Mouse (Mus musculus): ENCODE measurements around the gene Dytn.
"Not testable (repeated sequence)": the region's sequence is repeated elsewhere in the genome, so short reads cannot be mapped to it uniquely, and the experiment has no call there.

Dytn gene

GRCm38 (mm10) chr1:63686827-63687226 is at the start of gene Dytn:
Dytn (minus strand) TSS chr1:63686927.
- no peak for DNase-seq (ENCODE audit: inconsistent age in 2 of 2, low spot score in 1 of 2)

DNA sequence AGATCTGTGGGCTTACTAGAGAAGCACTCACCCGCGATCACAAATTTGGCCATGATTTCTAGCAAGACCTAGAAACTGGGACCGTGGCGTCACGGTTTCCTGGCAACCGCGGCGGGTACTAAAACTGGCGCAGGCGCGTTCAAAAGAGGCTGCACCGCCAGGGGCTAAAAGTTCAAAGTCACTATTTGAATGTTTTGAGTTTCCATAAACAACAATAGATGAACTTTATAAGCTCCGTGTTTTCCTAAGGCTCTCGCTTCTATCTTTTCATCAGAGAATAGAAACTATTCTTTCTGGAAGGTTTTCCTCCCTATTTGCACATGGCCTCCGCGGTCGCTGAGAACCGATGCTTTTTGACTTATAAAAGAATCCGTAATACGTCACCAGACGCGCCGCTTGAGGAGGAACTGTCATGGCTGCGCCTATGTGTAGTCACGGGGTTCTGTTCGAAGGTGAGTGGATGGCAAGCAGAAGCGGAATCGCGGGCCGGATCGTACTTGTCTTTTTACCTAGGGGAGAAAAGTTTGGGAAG is 43.6 kb upstream of the Dytn start, which contains the start of the genes Mdh1b and Fastkd2:
Gene Mdh1b, minus strand, starts transcription at position 79 of the 532 bp plus-strand sequence.
Gene Fastkd2, plus strand, starts transcription at position 375 of the 532 bp plus-strand sequence.
- peak; percentile 91 to 99 for DNase-seq (ENCODE audit: inconsistent age in 2 of 2, low spot score in 1 of 2)

DNA sequence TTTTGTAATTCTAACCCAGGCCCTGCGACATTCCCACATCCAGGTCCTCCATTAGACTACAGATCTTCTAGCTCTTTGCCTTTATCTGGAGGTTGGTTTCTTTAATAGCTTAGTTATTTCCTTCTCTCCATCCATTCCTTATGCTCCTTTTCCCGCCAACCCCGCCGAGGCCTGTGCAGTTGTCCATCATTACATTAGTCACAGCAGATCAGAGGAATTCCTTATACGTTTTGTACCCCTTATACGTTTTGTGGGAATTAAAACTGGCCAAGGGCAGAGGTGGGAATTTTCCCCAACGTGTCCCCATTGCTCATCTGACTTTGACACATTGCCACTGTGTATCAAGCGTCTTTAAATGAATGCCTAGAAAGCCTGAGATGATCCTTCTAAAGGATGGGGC is 43.1 kb upstream of the Dytn start:
- no peak for DNase-seq (ENCODE audit: inconsistent age in 2 of 2, low spot score in 1 of 2)

GRCm38 (mm10) chr1:63720161-63720560 is 33.4 kb upstream of the Dytn start:
- no peak for DNase-seq (ENCODE audit: inconsistent age in 2 of 2, low spot score in 1 of 2)

DNA sequence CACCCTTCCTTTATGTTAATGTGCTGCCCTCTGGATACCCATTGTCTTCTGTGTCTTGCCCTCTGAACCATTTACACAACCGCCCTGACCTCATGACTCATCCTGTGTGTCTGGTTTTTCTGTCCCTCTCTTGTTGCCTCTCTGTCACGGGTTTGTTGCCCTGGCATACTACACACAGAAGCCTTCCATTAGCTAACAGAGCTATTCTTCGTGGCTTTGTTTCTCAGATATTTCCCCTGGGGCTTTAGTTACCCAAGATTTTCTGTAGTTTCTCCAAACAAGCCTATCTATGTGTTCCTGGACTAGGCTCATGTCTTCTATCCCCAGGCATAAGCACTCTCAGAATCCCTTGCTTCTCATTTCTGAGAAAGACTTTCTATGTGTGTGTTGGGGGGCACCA is 22.1 kb upstream of the Dytn start:
- DNase-seq (ENCODE audit: inconsistent age in 2 of 2, low spot score in 1 of 2), result no peak

GRCm38 (mm10) chr1:63705733-63706132 is 19.0 kb upstream of the Dytn start:
- DNase-seq (ENCODE audit: inconsistent age in 2 of 2, low spot score in 1 of 2), result no peak

- no peak for DNase-seq (ENCODE audit: inconsistent age in 2 of 2, low spot score in 1 of 2)
Observed at GRCm38 (mm10) chr1:63696861-63697260, 10.1 kb upstream of the Dytn start.

DNA sequence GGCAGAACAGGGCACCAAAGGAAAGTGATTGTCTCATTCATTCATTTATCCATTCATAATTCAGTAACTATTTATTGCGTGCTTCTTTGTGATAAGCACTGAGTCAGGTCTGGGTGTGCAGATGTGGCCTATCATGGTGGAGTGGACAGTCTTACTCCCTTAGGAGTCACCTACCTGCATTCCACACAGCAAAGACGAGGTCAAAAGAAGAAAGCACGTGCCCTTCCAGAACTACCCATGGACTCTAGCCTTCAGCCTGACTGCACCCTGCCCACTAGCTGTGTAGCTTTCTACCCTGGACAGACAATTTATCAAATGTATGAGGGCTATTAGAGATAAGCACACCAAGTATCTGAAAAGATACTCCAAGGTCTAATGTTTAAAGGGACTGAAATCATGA is 10.8 kb downstream of the Dytn start:
- DNase-seq (ENCODE audit: inconsistent age in 2 of 2, low spot score in 1 of 2), result no peak

- DNase-seq (ENCODE audit: inconsistent age in 2 of 2, low spot score in 1 of 2), result peak in 1 of 2 experiments; percentile 66
Observed at GRCm38 (mm10) chr1:63668852-63669160, 17.9 kb downstream of the Dytn start.

DNA sequence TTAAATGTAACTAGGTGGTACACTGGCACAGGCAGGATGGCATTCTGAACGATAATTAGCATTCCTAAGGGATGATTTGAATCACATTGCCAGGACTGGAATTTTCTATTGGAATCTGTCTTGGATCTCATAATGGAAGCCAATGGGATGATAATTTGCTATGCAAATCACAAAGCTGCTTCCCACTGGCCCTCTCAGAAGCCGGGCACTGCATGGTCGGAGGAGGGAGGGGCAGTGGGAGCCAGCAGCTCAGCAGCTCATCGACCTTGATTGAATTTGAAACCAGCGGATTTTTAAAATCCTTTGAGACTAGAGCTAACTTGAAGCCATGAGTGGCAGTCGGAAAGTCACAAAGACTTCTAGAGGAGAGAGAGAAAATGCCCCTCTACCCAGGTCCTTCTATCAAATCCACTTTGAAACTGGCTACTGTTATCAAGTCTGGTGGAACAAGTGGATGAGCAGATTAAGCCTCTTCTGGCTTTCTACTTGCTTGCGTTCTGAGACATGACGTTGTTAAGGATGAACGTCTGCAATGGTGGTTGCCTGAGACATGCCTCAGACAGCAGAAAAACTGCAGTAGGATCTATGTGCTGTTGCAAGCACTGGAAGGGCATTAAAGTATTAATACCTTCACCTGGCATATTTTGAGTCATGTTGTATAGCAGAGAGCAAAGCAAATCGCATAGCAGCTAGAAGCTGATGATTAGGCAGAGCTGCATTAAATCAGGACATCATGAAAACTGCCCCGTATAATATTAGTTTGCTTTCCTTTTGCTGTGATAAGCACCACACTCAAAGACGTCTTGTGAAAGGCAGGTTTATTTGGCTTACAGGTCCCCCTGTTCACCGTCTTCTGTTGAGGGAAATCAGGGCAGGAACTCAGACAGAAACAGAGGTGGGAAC is 18.5 kb downstream of the Dytn start:
- peak in 1 of 2 experiments; percentile 31 for DNase-seq (ENCODE audit: inconsistent age in 2 of 2, low spot score in 1 of 2)

DNA sequence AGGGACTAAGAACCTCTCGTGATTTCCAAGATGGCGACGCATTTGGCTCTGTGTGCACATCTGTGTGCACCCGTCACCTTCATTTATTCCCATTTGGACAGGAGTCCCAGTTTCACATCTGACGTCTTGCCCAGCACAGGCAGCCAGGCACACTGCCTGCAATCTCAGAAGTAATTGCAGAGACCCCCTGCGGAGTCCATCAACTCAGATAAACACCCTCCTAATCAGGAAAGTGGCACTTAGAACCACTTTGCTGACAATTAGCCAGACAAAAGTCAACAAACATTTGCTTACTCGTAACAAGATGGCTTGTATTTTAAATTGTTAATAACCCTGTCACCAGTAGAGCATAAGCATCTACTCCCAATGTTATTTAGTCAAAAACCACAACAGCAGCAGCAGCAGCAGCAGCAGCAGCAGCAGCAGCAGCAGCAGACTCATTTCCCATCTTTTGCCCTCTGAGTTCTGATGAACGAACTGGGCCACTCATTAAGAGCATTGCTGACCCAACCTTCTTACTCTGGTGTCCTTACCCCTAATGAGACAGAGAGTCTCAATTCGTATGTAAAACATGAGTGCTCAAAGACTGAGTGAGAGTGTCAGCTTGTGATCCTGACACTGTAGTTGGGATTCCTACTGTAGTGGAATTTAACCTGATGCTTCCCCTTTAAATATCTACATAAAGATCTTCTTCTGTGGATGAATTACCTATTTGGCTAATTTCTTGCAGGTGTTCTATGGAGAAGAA is 19.4 kb downstream of the Dytn start:
- no peak for DNase-seq (ENCODE audit: inconsistent age in 2 of 2, low spot score in 1 of 2)

DNA sequence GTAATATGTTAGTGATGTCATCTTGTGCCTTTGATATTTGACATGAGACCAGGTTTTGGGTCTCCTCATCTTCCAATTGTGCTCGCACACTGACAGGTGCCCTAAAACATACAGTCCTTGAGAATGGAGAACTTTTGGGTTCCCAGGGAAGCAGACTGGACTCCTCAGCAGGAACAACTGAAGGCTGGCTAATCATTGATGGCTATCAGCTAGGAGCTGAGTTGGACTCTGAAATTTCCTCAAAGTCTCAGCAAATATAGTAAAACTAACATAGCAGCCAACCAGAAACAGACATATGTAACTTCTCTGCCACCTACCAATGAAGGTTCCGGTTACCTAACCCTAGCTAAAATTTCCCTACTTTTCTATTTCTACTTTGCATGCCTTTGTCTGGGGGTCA is 20.6 kb downstream of the Dytn start:
- no peak for DNase-seq (ENCODE audit: inconsistent age in 2 of 2, low spot score in 1 of 2)

DNA sequence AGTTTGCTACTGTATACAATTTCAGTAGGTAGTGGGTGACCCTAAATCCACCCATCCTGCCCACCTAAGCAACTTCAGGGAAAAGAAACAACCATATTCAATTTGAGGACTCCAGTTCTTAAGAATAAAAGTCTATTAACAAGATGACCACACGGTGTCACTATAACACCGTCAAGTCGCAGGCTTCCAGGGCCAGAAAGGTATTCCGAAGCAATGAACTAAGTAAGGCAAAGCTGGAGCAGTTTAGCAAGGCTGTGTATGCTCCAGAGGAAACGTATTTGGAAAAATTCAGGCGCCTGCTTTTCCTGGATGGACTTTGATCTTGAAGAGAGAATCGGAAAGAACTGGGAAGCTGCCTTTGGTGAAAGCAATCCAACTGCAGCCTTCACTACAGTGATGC is 27.1 kb downstream of the Dytn start:
- DNase-seq (ENCODE audit: inconsistent age in 2 of 2, low spot score in 1 of 2), result peak; percentile 15 to 73

DNA sequence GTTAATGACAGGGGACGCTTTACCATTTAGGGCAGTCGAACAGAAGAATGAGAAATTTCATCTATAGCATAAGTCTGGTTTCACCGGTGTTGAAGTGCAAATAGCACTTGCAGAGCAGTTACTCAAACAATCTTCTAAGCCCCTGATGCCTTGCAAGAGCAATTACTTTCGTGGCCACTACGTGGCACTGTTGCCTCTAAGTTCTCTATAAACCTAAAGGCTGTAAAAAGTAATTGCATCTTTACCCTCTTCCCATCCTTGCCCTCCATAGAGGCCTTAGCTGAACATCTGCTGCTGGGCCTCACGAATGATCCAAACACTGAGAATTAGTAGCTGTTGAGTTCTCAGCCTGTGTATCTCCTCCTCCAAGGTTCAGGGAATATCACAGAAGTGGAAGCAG is 28.7 kb downstream of the Dytn start:
- DNase-seq (ENCODE audit: inconsistent age in 2 of 2, low spot score in 1 of 2), result peak; percentile 17 to 74

DNA sequence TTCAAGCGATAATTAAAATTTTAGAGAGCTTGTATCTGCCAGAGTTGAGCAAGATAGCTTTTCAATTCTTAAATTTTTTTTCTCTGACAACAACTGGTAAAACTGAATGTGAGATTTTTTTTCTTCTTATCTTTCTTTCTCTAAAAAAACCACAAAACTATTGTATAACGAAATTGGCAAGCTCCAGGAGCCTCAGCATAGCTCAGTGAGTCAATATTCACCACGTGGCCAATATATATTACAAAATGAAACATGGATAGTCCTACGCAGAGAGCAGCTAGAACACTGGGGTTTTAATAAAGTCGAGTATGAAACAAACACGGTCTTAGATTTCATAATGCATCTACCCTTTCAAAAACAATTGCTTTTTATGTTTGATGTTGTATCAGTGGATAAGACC is 46.8 kb downstream of the Dytn start:
- no peak for DNase-seq (ENCODE audit: inconsistent age in 2 of 2, low spot score in 1 of 2)

DNA sequence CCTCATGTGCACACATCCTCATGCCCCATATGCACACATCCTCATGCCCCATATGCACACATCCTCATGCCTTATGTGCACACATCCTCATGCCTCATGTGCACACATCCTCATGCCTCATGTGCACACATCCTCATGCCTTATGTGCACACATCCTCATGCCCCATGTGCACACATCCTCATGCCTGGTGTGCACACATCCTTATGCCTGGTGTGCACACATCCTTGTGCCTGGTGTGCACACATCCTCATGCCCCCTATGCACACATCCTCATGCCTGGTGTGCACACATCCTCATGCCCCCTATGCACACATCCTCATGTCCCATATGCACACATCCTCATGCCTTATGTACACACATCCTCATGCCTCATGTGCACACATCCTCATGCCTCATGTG is 56.3 kb downstream of the Dytn start:
- DNase-seq (ENCODE audit: inconsistent age in 2 of 2, low spot score in 1 of 2), result not testable (repeated sequence)

DNA sequence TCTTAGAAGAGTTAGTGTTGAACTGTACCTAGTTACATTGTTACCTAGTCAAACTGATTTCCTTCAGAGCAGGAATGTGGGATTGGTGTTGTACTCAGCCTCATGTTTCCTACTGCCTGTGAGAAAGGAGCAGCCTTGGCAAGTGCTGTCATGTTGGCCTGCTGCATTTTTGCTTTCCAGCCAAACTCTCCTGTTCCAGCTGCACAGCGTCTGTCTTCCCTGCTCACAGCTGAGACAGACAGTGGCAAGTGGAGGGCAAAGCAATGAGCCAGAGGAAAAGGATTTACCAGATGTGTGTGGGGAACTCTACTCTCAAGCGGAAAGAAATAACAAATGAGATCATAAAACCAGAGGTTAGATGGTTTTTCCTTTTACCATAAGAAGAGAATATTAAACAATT is 58.5 kb downstream of the Dytn start:
- DNase-seq (ENCODE audit: inconsistent age in 2 of 2, low spot score in 1 of 2), result no peak

DNA sequence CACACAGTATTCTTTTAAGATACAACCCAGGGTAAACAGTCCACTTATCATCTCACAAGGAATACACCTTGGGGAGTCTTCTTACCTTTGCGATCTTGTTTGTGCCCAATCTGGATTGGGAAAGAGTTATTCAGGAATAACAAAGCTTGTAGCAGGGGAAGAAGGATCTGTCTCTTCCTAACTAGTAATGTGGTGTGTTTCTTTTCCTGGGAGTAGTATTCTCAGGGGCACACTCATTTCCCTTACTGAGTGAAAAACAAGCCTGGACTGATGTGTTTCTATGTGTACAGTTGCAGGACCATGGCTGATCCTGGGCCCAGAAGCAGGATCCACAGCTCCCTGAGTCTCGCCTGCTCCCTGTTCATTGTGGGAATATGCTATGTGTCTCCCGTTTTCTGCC is 71.1 kb downstream of the Dytn start, which contains the start of gene Gm39653:
Gene Gm39653, plus strand, starts transcription at position 301 of the 400 bp plus-strand sequence.
- no peak for DNase-seq (ENCODE audit: inconsistent age in 2 of 2, low spot score in 1 of 2)

DNA sequence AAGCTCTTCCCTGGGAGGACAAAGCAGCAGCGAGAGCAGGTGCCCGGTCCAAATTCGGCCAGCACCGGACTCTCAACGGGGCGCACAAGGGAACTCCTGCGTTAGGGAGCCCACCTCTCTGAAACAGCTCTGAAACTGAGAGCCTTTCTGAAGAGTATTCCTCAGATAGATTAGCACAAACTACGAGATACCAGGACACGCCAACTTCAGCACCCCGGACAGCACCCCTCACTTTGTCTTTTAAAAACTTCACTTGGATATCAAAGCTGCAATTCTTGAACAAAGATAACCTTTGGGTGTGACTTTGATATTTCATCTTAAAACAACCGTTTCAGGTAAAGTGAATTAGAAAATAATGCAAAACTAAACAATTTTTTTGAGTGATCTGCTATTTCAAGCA is 72.1 kb downstream of the Dytn start:
- DNase-seq (ENCODE audit: inconsistent age in 2 of 2, low spot score in 1 of 2), result peak; percentile 27 to 85

DNA sequence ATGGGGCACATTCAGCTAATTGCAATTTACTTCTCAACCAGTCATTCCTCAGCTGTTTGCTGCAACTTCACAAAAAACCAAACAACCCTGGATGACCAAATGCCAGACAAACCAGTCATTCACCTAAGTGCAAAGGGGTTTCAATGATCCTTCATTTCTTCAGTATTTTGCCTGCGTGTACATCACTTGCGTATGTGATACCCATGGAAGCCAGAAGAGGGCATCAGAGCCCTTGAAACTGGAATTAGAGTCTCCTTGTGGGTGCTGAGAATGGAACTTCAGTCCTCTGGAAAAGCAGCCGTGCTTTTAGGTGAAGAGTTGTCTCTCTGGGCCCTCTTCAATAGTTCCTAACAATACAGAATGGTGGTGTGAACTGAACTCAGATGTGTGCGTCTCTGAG is 77.1 kb downstream of the Dytn start:
- no peak for DNase-seq (ENCODE audit: inconsistent age in 2 of 2, low spot score in 1 of 2)

- DNase-seq (ENCODE audit: inconsistent age in 2 of 2, low spot score in 1 of 2), result peak in 1 of 2 experiments; percentile 74
Observed at GRCm38 (mm10) chr1:63603870-63604500, 82.7 kb downstream of the Dytn start.
